Mouse (Mus musculus) adrenal gland, adult 18-20 months (tissue): ENCODE measurements at regions not wholly inside any gene's neighbourhood (a gene's known extent, or its start where the extent isn't known, plus 50 kb on each side); places are given as distances from the start of the nearest gene placed in this dataset.

Source experiments
- DNase-seq, 2 experiments: peaks; one replicate each; pipeline ENCODE4 v3.0.0; 2021 to 2022; ENCODE audit warnings: low spot score in 2 of 2

DNA sequence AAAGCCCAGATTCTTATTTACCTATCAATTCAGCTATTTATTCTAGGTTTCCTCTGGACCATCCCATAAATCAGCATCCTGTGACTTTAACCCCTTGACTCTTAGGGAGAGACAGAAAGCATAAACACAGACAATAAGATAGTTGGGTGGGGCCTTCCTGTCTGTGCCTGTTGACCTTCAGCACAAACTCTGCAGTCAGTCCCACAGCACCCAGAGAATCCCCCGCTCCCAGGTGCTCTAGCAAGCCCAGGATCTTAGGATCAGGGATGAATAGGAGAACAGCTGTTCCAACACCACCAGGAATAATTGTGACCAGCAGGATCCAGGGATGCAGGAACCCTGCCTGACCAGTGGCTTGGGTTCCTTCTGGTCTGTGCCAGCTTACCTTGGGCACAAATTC is 107.8 kb downstream of the Basp1 start:
- DNase-seq, result no peak

DNA sequence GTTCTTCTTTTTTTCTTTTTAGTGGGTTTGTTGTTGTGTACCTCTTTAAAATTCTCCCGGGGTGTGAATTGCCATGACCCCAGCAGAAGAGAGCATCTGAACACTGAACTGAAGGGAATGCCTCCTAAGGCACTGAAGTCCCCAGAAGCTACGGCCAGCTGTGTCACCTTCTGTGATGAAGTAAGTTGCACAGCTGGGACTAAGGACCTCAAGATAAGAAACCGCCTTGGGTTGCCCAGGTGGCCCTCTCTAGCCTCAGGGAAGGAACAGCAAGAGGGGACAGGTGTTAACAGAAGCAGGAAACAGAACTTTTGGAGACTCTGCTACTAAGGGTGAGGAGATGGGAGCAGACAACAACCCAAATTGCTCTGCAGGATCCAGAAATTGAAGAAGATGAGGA is 110.2 kb downstream of the Basp1 start:
- DNase-seq, result no peak

DNA sequence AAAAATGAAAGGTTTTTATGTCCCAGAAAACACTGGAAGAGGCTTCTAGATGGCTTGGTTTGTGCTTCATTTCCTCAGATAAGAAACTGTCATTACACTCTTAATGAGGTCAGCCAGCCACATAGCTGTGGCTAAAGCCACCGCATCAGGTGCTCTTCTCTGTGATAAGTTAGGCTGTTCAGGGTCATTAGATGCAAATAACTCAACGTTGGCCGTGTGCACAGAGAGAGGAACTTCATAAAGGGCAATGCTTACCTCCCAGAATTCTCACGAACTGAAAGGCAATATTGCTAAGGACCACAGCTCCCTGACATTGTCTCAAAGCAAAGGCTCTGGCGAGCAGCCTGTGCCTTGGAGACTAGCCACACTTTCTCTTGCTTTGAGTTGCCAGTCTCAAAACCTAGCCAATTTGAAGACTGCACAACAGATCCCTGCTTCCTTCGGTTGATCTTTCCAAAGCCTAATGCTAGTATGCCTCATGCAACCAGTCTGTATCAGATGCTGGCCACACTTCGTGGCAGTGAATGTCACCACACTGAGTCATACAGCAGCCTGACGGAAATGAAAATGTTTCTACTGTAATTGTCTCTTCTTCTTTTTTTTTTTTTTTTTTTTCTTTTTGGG is 110.8 kb downstream of the Basp1 start:
- DNase-seq, result no peak

DNA sequence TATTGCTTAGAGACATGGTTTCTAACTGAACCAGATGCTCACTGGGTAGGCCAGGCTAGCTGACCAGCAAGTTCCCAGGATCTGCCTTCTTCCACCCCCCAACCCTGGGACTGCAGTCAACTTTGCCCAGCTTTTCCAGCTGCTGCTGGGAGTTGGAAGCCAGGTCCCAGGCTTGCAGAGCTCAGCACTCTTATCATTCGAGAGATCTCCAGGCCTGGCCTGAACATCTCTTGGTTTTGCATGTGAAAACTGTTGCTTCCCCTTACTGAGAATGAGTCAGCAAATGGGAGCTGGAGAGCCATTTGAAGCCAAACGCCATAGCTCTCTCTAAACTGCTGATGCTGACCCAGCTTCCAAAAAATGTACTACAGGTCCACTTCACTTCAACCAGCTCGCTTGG is 111.8 kb downstream of the Basp1 start:
- DNase-seq, result no peak

DNA sequence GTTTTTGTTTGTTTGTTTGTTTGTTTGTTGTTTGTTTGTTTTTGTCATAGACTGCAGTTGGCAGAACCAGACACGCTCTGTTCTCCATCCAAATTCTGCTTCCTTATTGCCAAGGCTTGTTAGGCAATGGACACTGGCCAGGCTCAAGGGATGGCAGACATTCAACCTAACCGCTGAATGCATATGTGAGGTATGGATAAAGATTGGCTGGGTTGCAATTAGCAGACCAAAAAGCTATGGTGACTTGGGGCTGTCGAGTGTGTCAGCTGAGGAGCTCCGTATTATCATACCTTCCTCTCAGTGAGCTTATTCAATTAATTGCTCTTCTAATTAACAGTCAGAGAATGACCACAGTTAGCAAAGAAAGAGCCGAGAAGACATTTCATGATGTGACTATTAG is 116.3 kb downstream of the Basp1 start:
- DNase-seq, result no peak

DNA sequence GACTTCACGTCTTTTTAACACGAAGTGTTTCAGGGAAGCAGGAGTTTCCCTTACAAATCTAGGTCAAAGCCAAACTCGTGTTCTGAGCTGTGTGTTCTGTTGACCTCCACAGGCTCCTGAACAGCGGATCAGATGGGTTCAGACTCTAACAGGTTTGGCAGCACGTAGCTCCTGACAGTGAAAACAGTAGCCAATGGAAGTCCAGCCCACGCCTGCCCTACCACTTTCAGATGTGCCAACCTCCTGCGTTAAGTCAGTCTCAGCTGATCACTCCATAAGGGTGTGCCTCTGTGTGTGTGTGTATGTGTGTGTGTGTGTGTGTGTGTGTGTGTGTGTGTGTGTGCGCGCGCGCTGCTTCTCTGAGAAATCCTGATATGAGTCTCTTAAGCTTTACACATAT is 116.8 kb downstream of the Basp1 start:
- DNase-seq, result no peak

DNA sequence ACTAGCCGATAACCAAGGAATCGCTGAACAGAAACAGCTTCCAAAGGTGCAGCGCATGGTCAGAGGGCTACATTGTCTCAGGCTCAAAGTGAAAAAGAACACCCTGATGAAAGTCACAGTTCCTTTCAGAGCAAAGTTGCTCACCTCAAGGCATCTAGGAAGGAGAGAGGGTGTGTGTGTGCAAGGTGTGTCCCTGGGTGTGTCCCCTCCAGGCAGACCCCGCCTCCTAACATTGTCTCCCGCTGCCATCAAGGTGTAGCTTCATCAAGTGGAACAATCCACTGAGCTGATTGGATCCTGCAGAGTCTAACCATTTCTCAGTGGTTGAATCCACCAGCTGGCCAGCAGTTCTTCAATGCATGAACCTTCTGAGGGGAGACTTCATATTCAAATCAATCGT is 117.8 kb downstream of the Basp1 start:
- no peak for DNase-seq

DNA sequence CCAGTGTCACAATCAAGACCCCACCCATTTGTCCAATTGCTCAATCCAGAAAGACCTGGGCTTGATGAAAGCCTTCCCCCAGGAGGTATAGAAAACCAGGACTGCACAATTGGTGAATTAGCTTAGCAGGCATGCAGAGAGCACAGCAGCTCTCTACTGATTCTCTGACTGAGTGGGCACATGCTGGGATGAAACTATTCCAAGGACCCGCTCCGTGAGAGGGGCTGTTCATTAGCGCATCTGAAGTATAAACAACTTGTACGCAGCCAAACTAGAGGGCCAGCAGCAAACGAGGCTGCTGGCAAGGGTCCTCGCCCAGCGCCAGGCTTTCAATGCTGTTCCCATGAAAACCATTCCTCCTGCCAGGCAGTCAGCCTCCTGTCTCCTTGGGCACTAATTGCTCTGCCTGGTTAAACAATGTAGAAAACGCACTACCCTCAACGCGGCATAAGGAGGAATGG is 122.3 kb downstream of the Basp1 start:
- no peak for DNase-seq

DNA sequence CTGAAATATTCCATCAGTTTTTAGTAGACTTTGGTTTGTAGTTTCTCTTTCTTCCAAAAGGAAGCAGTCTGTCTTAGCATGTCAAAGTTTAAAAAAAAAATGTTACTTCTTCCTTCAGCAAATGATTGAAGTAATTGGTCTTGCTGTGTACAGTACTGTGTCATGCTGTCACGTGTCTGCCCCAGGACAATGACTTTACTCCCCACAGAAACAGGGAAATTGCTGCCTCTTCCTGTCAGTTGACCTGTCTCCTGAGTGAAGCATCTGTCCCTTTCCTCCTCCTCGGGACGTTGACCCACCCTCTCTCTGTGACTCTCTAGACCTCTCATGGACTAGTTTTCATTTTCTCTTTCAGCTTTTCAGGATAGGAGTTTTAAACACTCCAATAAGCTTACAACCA is 125.7 kb downstream of the Basp1 start:
- DNase-seq, result no peak

DNA sequence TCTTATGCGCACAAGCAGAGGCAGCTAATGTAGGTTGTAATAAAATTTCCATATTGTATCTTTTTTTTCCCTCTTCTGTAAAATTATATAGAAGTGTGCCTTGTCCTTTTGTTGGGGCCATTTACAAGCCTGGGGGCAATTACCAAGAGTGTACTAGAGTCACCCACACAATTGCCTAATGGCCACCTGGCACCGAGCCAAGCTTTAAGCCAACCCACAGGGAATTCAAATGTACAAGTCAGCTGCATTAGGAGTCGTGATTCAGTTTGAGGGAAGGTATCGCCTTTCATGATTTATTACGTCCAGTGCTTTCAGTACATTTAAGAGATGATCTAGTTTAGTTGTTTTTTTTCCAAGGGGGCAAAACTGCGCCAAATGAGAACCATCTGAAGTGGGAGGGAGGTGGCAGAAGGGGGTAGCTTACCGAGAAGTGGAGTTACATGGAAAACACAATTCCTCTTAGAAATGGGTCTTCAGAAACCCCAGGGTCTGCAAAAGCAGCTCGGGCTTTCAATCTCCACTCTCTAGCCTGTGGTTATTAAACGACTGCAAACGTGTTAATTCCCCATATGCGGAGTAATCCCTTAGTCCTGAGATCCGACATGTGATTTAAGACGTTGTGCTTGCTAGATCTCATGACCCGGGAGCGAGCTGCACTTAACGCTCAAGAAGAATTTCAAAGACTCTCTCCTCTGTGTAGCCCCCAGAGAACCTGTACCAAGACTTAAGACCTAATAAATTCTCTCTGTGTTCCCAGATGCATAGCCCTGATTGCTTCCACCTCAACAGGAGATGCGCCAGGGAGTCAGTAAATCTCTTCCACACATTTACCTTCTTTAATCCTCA is 129.0 kb downstream of the Basp1 start:
- no peak for DNase-seq

DNA sequence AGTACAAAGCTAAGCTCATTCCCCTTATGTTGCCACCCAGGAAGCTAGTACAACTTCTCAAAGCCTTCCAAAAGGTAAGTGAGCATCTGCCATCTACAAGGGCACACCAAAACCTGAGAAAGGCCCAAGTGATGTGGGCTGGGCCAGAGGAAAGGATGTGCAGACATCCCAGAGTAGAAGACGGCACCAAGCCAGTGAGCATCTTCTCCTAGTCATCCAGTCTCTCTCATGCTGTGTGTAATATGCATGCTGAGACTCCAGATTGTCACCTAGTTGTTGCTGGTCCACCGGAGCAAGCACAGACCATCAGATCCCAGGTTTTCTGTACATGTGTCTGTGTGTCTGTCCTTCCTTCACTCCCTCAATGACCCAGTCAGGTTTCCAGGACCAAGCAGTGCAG is 129.9 kb downstream of the Basp1 start:
- no peak for DNase-seq

DNA sequence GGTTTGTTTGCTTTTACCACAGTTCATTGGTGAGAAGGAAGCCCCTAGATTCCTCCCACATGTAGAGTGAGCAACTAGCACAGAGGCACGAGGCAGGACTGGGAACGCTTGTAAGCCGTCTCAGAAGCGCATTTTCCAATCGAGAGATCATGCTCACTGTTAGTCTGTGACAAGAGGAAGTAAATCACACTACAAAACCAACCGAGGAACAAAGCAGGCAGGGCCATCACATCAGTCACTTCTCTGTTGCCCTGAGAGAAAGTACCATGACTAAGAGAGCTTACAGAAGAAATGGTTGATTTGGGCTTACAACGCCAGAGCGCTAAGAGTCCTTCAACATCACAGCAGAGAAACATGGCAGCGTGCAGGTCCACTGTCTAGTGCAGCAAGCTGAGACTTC is 131.2 kb downstream of the Basp1 start:
- DNase-seq, result no peak

DNA sequence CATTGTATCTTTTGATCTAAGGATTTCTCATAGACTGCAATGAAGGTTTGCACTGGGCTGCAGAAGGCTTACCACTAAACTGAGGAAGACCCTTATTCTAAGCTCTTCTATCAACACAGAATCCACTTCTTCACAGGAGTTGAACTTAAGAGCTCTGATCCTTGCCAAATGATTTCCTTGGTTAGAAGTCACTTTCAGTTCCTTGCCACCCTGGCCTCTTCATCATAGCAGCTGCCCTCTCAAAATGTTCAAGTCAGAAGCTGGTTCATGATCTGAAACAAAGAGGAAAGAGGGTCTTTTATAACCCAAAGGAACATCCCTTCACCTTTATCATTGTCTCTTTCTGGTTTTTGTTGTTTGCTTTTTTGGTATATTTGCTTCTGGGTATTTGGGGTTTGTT is 131.6 kb downstream of the Basp1 start:
- DNase-seq, result no peak

DNA sequence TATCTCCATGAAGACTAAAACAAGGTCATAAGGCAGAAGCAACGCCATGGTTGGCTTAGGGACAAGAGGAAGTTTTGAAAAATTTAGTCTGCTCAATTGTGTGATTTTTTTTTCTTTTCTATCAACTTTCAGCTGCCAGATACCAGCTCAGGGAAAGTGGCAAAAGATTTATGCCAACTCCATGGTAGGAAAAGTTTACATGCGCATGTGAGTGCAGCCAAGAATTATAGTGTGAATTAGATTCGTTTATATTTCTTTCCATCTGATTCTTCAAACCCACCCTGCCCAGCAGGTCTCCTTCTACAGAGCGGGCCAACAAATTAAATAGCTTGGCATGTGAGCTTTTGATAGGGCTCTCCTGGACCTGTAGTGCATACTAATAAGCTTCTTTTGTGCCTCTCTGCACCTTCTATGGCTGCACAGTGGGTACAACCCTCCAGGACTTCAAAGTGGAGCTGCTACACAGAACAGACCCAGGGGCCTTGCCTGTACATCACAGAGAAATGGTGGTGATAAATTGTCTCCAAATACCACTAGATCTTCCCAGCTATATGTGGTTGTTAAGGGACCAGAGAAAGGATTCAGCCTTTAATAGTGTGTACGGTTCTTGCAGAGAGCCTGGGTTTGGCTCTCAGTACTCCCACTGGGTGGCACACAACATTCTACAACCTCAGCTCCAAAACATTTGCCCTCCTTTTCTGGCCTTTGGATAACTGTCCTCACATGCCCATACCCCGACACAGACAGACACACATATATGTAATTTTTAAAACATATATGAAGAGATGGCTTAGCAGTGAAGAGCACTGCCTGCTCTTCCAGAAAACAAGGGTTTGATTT is 135.0 kb downstream of the Basp1 start:
- no peak for DNase-seq

DNA sequence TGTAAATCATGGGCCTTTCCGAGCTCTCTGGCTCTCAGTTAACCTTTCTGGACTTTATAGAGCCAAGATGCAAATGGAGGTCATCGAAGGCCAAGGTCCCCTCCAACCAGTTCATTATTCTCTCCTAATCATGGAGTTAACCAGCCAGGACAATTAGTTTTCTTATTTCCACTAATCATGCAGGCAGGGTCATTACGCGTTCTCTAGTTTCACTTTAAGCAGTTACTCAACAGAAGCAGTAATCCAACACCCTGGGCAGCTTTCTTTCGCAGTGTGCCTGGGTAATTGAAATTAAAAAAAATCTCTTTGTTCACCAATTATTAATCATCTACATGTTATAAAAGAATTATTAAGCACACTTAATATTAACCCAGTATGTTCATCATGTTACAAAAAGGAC is 137.3 kb downstream of the Basp1 start:
- no peak for DNase-seq

DNA sequence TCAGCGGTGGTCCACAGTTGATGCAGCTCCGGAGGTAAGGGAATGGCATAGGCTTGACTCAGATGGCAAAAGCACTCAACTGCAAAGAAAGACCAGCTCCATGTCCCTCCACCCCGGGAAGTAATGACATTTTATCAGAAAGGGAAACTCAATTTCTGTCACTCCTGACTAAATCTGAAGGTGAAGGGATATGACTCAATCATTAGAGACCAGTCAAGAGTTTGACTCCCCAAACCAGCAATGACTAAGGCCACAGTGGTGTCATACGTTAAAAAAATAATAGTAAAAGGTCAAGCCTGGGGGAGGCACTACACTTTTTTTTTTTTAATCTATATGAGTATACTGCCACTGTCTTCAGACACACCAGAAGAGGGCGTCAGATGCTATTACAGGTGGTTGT is 141.7 kb downstream of the Basp1 start:
- no peak for DNase-seq

DNA sequence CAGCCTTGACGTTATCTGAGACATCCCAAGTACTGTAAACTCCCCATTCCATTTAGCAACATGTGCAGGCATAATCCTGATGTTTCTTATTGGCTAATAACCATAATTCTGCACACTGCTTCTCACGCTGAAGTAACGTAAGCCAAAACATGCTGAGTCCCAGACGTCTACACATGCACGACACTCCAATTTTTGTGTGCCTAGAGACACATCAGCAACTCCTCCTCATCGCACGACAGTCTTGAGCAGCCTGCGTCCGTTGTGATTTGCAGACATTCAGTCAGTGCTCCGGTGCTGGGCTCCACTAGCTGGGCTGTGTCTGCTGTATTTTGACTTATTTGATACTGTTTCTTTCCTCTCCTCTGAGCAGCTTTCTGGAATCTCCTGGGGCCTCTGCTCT is 143.2 kb downstream of the Basp1 start:
- DNase-seq, result no peak

DNA sequence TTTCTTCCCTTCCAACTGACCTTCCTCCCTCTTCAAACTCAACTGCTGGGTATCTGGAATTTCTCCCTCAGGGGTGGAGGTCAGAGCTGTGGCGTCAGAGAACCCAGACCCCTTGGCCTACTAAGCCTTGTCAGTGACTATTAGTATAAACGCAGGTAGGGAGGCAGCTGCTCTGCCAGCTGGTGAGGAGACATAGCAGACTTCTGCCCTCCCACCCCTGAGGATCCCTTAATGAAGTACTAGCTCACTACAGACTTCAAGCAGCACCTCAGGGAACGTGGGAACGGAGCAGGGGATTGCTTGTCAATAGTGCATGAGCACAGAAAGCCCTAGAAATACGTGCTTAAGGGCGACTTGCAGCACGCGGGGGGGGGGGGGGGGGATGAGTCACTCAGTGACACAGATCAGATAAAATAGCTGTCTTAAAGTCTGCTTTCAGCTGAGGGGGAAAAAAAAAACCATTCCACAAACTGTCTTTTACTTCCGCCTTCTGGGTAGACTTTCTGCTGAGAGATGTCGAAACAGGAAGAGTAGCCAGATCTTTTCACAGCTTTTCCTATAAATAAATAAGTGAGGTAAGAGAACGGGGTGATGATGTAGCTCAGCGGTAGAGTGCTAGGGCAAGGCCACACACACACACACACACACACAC is 144.1 kb downstream of the Basp1 start:
- DNase-seq, result peak in 1 of 2 experiments; percentile 10

DNA sequence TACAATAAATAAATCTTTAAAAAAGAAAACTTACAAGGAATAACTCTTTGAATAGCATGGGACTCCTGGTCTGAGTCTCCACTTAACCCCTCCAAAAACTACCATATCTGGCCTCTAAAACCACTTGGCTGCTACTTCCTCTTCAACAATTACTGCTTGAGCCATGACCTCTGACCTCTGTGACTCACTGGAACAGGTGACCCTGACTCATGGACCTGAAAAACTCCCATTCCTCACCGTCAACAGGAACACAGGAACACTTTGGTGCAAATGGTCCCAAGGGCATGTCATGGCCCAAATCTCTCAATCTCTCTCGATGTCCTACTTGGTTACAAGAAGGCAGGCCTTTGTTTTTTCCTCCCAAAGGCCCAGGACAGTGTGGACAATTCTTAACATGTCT is 145.1 kb downstream of the Basp1 start:
- DNase-seq, result no peak

DNA sequence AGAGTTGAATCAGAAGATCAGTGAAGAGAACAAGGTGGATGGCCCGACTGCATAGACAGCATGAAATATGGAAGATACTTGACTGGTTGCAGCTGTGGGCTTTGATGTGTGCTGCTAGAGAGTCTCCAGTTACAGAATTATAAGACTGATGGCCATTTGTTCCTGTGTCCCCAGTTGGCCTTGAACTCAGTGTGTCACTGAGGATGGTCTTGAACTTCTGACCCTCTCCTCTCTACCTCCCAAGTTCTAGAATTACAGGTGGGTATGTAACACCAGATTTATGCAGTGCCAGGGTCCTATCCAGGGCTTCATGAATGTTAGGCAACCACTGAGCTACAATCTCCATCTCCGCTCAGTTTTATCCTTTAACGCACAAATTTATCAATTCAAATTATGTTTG is 146.1 kb downstream of the Basp1 start:
- no peak for DNase-seq
